23 mouse cellular contexts compared by ENCODE assay signal in the genomic region with DNA sequence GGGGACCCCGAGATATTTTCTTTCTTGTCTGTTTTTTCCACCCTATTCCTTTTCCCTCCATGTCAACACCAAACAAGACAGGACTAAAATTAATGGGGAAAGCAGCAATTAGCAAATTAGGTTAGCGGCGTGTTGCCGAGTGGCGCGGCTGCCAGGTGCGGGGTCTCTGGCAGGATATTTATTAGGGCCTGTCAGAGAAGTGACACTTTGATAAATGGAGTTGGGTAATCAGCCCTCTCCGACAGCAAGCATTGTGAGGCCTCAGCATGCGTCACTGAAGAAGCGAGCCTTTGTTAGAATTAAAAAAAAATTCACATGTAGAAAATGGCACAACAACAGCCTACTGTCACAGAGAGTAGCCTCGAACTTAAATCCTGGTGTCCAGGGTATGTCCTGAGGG.
DNase-seq lines count a peak whose midpoint lies in the region; ATAC-seq and TF ChIP-seq lines count a peak whose summit lies in the region.
"Had no signal": no experiment of that assay in that cellular context is flagged by ENCODE, and none has a peak within 500 bp of the region (broad histone marks: within the 10 kb centered on the region; RNA-seq: fewer than 3 reads in every experiment).

No protein-coding gene starts in this region.

- no peak for TF ChIP-seq CTCF in forebrain, postnatal 0 days (IDR thresholded peaks at IDR 0.05; ENCODE audit: low read depth)

- H3K36me3 ChIP-seq in forebrain, postnatal 0 days (ENCODE audit: insufficient read depth), result no peaks in the 10 kb centered on the region
- no peaks in the 10 kb centered on the region for H3K36me3 ChIP-seq in hindbrain, embryonic 16.5 days (ENCODE audit: control insufficient read depth, insufficient read depth, low read length)
- H3K36me3 ChIP-seq: embryonic facial prominence, embryonic 13.5 days; heart, embryonic 10.5 days; limb, embryonic 13.5 days; liver, embryonic 13.5 days; midbrain, embryonic 15.5 days; stomach, embryonic 15.5 days had no signal

- no peak overlapping the region for H3K4me3 ChIP-seq in forebrain, postnatal 0 days (ENCODE audit: low read depth, low read length)
- no peak overlapping the region for H3K4me3 ChIP-seq in hindbrain, embryonic 16.5 days (ENCODE audit: low read length)
- H3K4me3 ChIP-seq: embryonic facial prominence, embryonic 13.5 days; erythroblast, embryonic 14.5 days; heart, embryonic 10.5 days; layer of hippocampus, adult 2 months; limb, embryonic 13.5 days; liver, embryonic 13.5 days; midbrain, embryonic 15.5 days; stomach, embryonic 15.5 days had no signal

- no peaks in the 10 kb centered on the region for H3K4me1 ChIP-seq in forebrain, postnatal 0 days (ENCODE audit: insufficient read depth)
- no peaks in the 10 kb centered on the region for H3K4me1 ChIP-seq in hindbrain, embryonic 16.5 days (ENCODE audit: control insufficient read depth, insufficient read depth, low read depth, low read length)
- H3K4me1 ChIP-seq: embryonic facial prominence, embryonic 13.5 days; heart, embryonic 10.5 days; limb, embryonic 13.5 days; liver, embryonic 13.5 days; midbrain, embryonic 15.5 days; stomach, embryonic 15.5 days had no signal

- no peaks in the 10 kb centered on the region for H3K27me3 ChIP-seq in forebrain, postnatal 0 days (ENCODE audit: insufficient read depth, low read length)
- H3K27me3 ChIP-seq in hindbrain, embryonic 16.5 days (replicated peaks; ENCODE audit: control insufficient read depth, insufficient read depth, low read length), result no peaks in the 10 kb centered on the region
- H3K27me3 ChIP-seq: embryonic facial prominence, embryonic 13.5 days; liver, embryonic 13.5 days; midbrain, embryonic 15.5 days; stomach, embryonic 15.5 days had no signal

- DNase-seq in embryo, embryonic 10 days (ENCODE audit: low spot score), result peak; percentile 7
- peak; percentile 1 for DNase-seq in embryo, embryonic 9.5 days (ENCODE audit: extremely low spot score)
- peak; percentile 27 for DNase-seq in forebrain, postnatal 0 days
- DNase-seq in urinary bladder, adult 18-20 months (ENCODE audit: low spot score in 2 of 2), result no peak
- no peak for DNase-seq in liver
- no peak for DNase-seq in gastrocnemius, postnatal 4 days (ENCODE audit: low spot score in 2 of 2)
- DNase-seq: adrenal gland, adult 2 months; cerebellum, adult 9-10 months; heart, postnatal 4 days; kidney, adult 8-10 months; kidney, postnatal 14 days; liver, embryonic 13.5 days; lung, embryonic 14.5 days; thymus, adult 18-20 months; thymus, postnatal 4 days had no signal

- WGBS in forebrain, postnatal 0 days, result 31% methylated on average over 11 of the region's 11 CpGs
- WGBS in hindbrain, embryonic 16.5 days, result 38% methylated on average over 11 of the region's 11 CpGs

- ATAC-seq in forebrain, postnatal 0 days, result peak; percentile 58; the same call in 1 of the 2 replicates
- ATAC-seq in hindbrain, embryonic 16.5 days, result peak; percentile 61; the same call in 1 of the 2 replicates
- ATAC-seq: midbrain, embryonic 15.5 days had no signal

- no peak overlapping the region for H3K27ac ChIP-seq in forebrain, postnatal 0 days (ENCODE audit: low read depth, low read length)
- H3K27ac ChIP-seq in hindbrain, embryonic 16.5 days (ENCODE audit: low read depth, low read length), result no peak overlapping the region
- H3K27ac ChIP-seq: embryonic facial prominence, embryonic 13.5 days; heart, embryonic 10.5 days; layer of hippocampus, adult 2 months; limb, embryonic 13.5 days; liver, embryonic 13.5 days; midbrain, embryonic 15.5 days; stomach, embryonic 15.5 days had no signal

- H3K9me3 ChIP-seq in forebrain, postnatal 0 days (ENCODE audit: low read length), result no peaks in the 10 kb centered on the region
- H3K9me3 ChIP-seq in hindbrain, embryonic 16.5 days (ENCODE audit: control insufficient read depth, low read length), result no peaks in the 10 kb centered on the region
- H3K9me3 ChIP-seq: embryonic facial prominence, embryonic 13.5 days; heart, embryonic 10.5 days; limb, embryonic 13.5 days; midbrain, embryonic 15.5 days; stomach, embryonic 15.5 days had no signal

- H3K4me2 ChIP-seq in forebrain, postnatal 0 days (ENCODE audit: low read depth), result no peak overlapping the region
- H3K4me2 ChIP-seq in hindbrain, embryonic 16.5 days (ENCODE audit: low read length), result no peak overlapping the region
- H3K4me2 ChIP-seq: embryonic facial prominence, embryonic 13.5 days; limb, embryonic 13.5 days; liver, embryonic 13.5 days; lung, embryonic 14.5 days; midbrain, embryonic 15.5 days; stomach, embryonic 15.5 days had no signal

- H3K9ac ChIP-seq in forebrain, postnatal 0 days, result no peak overlapping the region
- no peak overlapping the region for H3K9ac ChIP-seq in hindbrain, embryonic 16.5 days (ENCODE audit: low read depth, low read length)
- H3K9ac ChIP-seq: embryonic facial prominence, embryonic 13.5 days; limb, embryonic 13.5 days; liver, embryonic 13.5 days; lung, embryonic 14.5 days; midbrain, embryonic 15.5 days; stomach, embryonic 15.5 days had no signal

Comparison
In these comparisons a context has a peak if more than half of its experiments do, and no peak if none do; other contexts are left out.
1. DNase-seq: peak in embryo, embryonic 10 days (single experiment), embryo, embryonic 9.5 days (single experiment) and forebrain, postnatal 0 days (single experiment); none in urinary bladder, adult 18-20 months (0 of 2), liver (single experiment) and gastrocnemius, postnatal 4 days (0 of 2).